Mouse (Mus musculus) thymus, postnatal 10 days (tissue): ENCODE measurements around the gene Cmc2.
A peak's percentile ranks its signal among the peaks of the same experiment; 100 is the strongest.

Experiments
- DNase-seq, 2 experiments: peaks; one replicate each; pipeline ENCODE4 v3.0.0; 2021; ENCODE audit warnings: low spot score in 2 of 2

Cmc2 gene

GRCm38 (mm10) chr8:116921337-116922059, at the start of gene Cmc2, which contains the start of gene Cenpn:
TSS of gene Cmc2 (minus strand) at chr8:116921455.
TSS of gene Cenpn (plus strand) at chr8:116921730.
- peak; percentile 87 to 90 for DNase-seq

- DNase-seq, result no peak
Measured at GRCm38 (mm10) chr8:116969531-116969930, 48.3 kb upstream of the Cmc2 start.

GRCm38 (mm10) chr8:116954415-116954814, 33.2 kb upstream of the Cmc2 start:
- DNase-seq, result no peak

GRCm38 (mm10) chr8:116952428-116952827, 31.2 kb upstream of the Cmc2 start:
- peak; percentile 69 to 74 for DNase-seq

- no peak for DNase-seq
Measured at GRCm38 (mm10) chr8:116951778-116952177, 30.5 kb upstream of the Cmc2 start.

GRCm38 (mm10) chr8:116951369-116951768, 30.1 kb upstream of the Cmc2 start:
- no peak for DNase-seq

- no peak for DNase-seq
Measured at GRCm38 (mm10) chr8:116947589-116947988, 26.3 kb upstream of the Cmc2 start.

GRCm38 (mm10) chr8:116946851-116947250, 25.6 kb upstream of the Cmc2 start:
- no peak for DNase-seq

GRCm38 (mm10) chr8:116946268-116946838, 25.1 kb upstream of the Cmc2 start:
- DNase-seq, result peak in 1 of 2 experiments; percentile 12

GRCm38 (mm10) chr8:116945169-116945910, 24.1 kb upstream of the Cmc2 start:
- no peak for DNase-seq

- DNase-seq, result no peak
Measured at GRCm38 (mm10) chr8:116944385-116944696, 23.1 kb upstream of the Cmc2 start.

GRCm38 (mm10) chr8:116943555-116944384, 22.5 kb upstream of the Cmc2 start:
- peak; percentile 24 to 25 for DNase-seq

GRCm38 (mm10) chr8:116943161-116943554, 21.9 kb upstream of the Cmc2 start, which contains the start of gene Atmin:
TSS of gene Atmin (plus strand) at chr8:116943393.
- DNase-seq, result peak; percentile 58 to 82

- no peak for DNase-seq
Measured at GRCm38 (mm10) chr8:116942284-116943058, 21.2 kb upstream of the Cmc2 start.

GRCm38 (mm10) chr8:116935506-116935905, 14.3 kb upstream of the Cmc2 start:
- no peak for DNase-seq

GRCm38 (mm10) chr8:116934976-116935375, 13.7 kb upstream of the Cmc2 start:
- DNase-seq, result no peak

GRCm38 (mm10) chr8:116928588-116928987, 7.3 kb upstream of the Cmc2 start:
- no peak for DNase-seq

- peak; percentile 41 to 75 for DNase-seq
Measured at GRCm38 (mm10) chr8:116927880-116928279, 6.6 kb upstream of the Cmc2 start.

GRCm38 (mm10) chr8:116923526-116923925, 2.3 kb upstream of the Cmc2 start:
- peak; percentile 42 to 47 for DNase-seq

- DNase-seq, result no peak
Measured at GRCm38 (mm10) chr8:116922060-116922757, 954 bp upstream of the Cmc2 start.

GRCm38 (mm10) chr8:116921005-116921336, 284 bp downstream of the Cmc2 start:
- no peak for DNase-seq
